Comparison of ENCODE assay signal across 15 mouse cellular contexts in genomic region chr14:61817711-61818110, GRCm38 (mm10).
DNase-seq lines count a peak whose midpoint lies in the region; ATAC-seq and TF ChIP-seq lines count a peak whose summit lies in the region.
"Had no signal": no experiment of that assay in that cellular context is flagged by ENCODE, and none has a peak within 500 bp of the region (broad histone marks: within the 10 kb centered on the region; RNA-seq: fewer than 3 reads in every experiment).

No protein-coding gene starts in this region.

- WGBS in kidney, embryonic 16.5 days = 13% methylated on average over 11 of the region's 11 CpGs
- 22% methylated on average over 11 of the region's 11 CpGs for WGBS in kidney, postnatal 0 days

- H3K27ac ChIP-seq in kidney, embryonic 16.5 days (ENCODE audit: low read length) = no peak overlapping the region
- no peak overlapping the region for H3K27ac ChIP-seq in kidney, postnatal 0 days
- H3K27ac ChIP-seq: layer of hippocampus, adult 2 months; limb, embryonic 10.5 days; liver, embryonic 13.5 days had no signal

- H3K27me3 ChIP-seq in kidney, embryonic 16.5 days (ENCODE audit: insufficient read depth, low read length) = no peaks in the 10 kb centered on the region
- H3K27me3 ChIP-seq in kidney, postnatal 0 days (ENCODE audit: insufficient read depth, low read length) = no peaks in the 10 kb centered on the region
- H3K27me3 ChIP-seq: liver, embryonic 13.5 days had no signal

- TF ChIP-seq CTCF in kidney, postnatal 0 days (IDR thresholded peaks at IDR 0.05; ENCODE audit: low read depth) = no peak

- peak; percentile 10 for DNase-seq in kidney, adult 11 months
- peak; percentile 2 for DNase-seq in Muller cell, postnatal 12 days (ENCODE audit: inconsistent ontology term)
- peak; percentile 14 for DNase-seq in adrenal gland, postnatal 14 days
- peak; percentile 48 for DNase-seq in kidney, postnatal 0 days (ENCODE audit: low spot score)
- no peak for DNase-seq in cerebellum, adult 11 months
- DNase-seq in frontal cortex, postnatal 25 days (ENCODE audit: low spot score in 2 of 2) = no peak
- DNase-seq in cerebellum, adult 18-20 months = no peak
- DNase-seq: cerebellum, adult 9-10 months; heart, adult 18-20 months; liver, embryonic 13.5 days; lung, postnatal 14 days; thymus, postnatal 14 days had no signal

- ATAC-seq in kidney, embryonic 16.5 days (ENCODE audit: low FRiP score, low TSS enrichment) = no peak
- no peak for ATAC-seq in kidney, postnatal 0 days (replicated peaks; ENCODE audit: low FRiP score, low read depth)

- no peak overlapping the region for H3K4me2 ChIP-seq in kidney, embryonic 16.5 days (replicated peaks; ENCODE audit: low read depth, low read length)
- no peak overlapping the region for H3K4me2 ChIP-seq in kidney, postnatal 0 days (ENCODE audit: low read length)
- H3K4me2 ChIP-seq: liver, embryonic 13.5 days had no signal

- H3K36me3 ChIP-seq in kidney, embryonic 16.5 days (ENCODE audit: insufficient read depth, low read length) = no peaks in the 10 kb centered on the region
- no peaks in the 10 kb centered on the region for H3K36me3 ChIP-seq in kidney, postnatal 0 days (ENCODE audit: insufficient read depth, low read length)
- H3K36me3 ChIP-seq: limb, embryonic 10.5 days; liver, embryonic 13.5 days had no signal

- no peaks in the 10 kb centered on the region for H3K9me3 ChIP-seq in kidney, embryonic 16.5 days (ENCODE audit: low read length)
- no peaks in the 10 kb centered on the region for H3K9me3 ChIP-seq in kidney, postnatal 0 days (replicated peaks; ENCODE audit: low read length)
- H3K9me3 ChIP-seq: limb, embryonic 10.5 days; liver, embryonic 13.5 days had no signal

- H3K4me3 ChIP-seq in kidney, embryonic 16.5 days (ENCODE audit: low read length) = no peak overlapping the region
- H3K4me3 ChIP-seq in kidney, postnatal 0 days (replicated peaks; ENCODE audit: low read depth, low read length) = no peak overlapping the region
- H3K4me3 ChIP-seq: layer of hippocampus, adult 2 months; limb, embryonic 10.5 days; liver, embryonic 13.5 days had no signal

- peaks cover 18% of the 10 kb centered on the region for H3K4me1 ChIP-seq in kidney, embryonic 16.5 days (ENCODE audit: insufficient read depth, low read length)
- H3K4me1 ChIP-seq in kidney, postnatal 0 days (replicated peaks; ENCODE audit: insufficient read depth, low read length) = no peaks in the 10 kb centered on the region
- H3K4me1 ChIP-seq: liver, embryonic 13.5 days had no signal

- no peak overlapping the region for H3K9ac ChIP-seq in kidney, embryonic 16.5 days (replicated peaks; ENCODE audit: low read length)
- no peak overlapping the region for H3K9ac ChIP-seq in kidney, postnatal 0 days (ENCODE audit: low read depth, low read length)
- H3K9ac ChIP-seq: liver, embryonic 13.5 days had no signal

Comparison
In these comparisons a context has a peak if more than half of its experiments do, and no peak if none do; other contexts are left out.
1. DNase-seq: peak in kidney, adult 11 months (single experiment), Muller cell, postnatal 12 days (single experiment), adrenal gland, postnatal 14 days (single experiment) and kidney, postnatal 0 days (single experiment); none in cerebellum, adult 11 months (single experiment), frontal cortex, postnatal 25 days (0 of 2) and cerebellum, adult 18-20 months (0 of 2).